ENCODE assay signal across 8 mouse cellular contexts in the genomic region with DNA sequence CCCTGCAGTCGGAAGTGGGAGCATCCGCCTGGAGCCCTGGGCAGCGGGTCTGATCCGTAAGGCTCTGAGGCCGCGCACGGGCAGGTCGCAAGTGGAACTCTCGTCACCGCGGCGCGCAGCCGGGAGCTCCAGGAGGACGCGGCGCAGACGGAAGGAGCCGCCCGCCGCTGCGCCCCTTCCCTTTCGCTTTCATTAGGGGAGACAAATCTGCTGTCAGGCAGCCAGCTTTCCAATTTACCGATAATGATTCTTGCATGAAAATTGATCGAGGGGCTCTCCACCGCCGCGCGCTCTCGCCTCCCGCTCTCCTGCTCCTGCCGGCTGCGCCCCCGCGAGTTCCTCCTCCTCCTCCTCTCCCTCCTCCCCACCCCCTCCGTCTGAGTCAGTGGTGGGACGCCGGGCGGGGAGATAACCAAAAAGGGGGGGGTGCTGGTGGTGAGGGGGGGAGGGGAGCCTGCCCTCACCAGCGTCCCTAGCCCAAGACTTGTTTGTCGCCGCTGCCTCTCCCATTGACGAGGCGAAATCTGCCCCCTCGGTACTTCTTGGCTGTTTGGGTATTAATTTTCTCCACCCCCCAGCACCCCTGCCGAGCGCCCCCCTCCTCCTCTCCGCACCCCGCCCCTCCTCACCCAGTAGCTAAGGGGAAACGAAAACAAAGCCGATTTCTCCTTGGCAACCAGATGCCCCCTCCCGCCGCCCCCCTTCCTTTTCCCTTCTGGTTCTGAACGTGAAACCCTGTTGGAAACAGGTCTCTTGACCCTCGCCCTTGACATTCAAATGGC.
A peak's percentile ranks its signal among the peaks of the same experiment; 100 is the strongest.
DNase-seq lines count a peak whose midpoint lies in the region; ATAC-seq lines count a peak whose summit lies in the region.

No protein-coding gene starts in this region.

- peak overlapping the region; percentile 92 for H3K27ac ChIP-seq in embryonic facial prominence, embryonic 13.5 days
- peak overlapping the region; percentile 94 for H3K27ac ChIP-seq in heart, embryonic 12.5 days (ENCODE audit: poor library complexity, severe bottlenecking)
- H3K27ac ChIP-seq in liver, embryonic 15.5 days (replicated peaks): peak overlapping the region; percentile 98

- peak overlapping the region; percentile 91 for H3K4me2 ChIP-seq in embryonic facial prominence, embryonic 13.5 days
- peak overlapping the region; percentile 92 for H3K4me2 ChIP-seq in heart, embryonic 12.5 days
- peak overlapping the region; percentile 96 for H3K4me2 ChIP-seq in liver, embryonic 15.5 days

- peaks cover 51% of the 10 kb centered on the region for H3K27me3 ChIP-seq in embryonic facial prominence, embryonic 13.5 days
- no peaks in the 10 kb centered on the region for H3K27me3 ChIP-seq in heart, embryonic 12.5 days (replicated peaks)
- no peaks in the 10 kb centered on the region for H3K27me3 ChIP-seq in liver, embryonic 15.5 days

- ATAC-seq in CD4-positive, CD25-positive, alpha-beta regulatory T cell, adult 4 months: peak; percentile 50
- no peak for ATAC-seq in embryonic facial prominence, embryonic 13.5 days (ENCODE audit: insufficient number of reproducible peaks, insufficient read depth, low FRiP score, low TSS enrichment, low read depth)
- peak; percentile 64 for ATAC-seq in heart, embryonic 12.5 days (ENCODE audit: insufficient number of reproducible peaks, low FRiP score)
- peak; percentile 37 for ATAC-seq in liver, embryonic 15.5 days (ENCODE audit: insufficient read depth)

- peak overlapping the region; percentile 80 for H3K9ac ChIP-seq in embryonic facial prominence, embryonic 13.5 days
- peak overlapping the region; percentile 95 for H3K9ac ChIP-seq in heart, embryonic 12.5 days
- H3K9ac ChIP-seq in liver, embryonic 15.5 days: peak overlapping the region; percentile 94

- peak; percentile 75 for DNase-seq in adrenal gland, postnatal 25 days
- DNase-seq in kidney, postnatal 14 days: peak; percentile 59
- peak; percentile 73 to 74 for DNase-seq in natural killer cell, adult 2 months (ENCODE audit: low spot score in 2 of 2)
- DNase-seq in telencephalon, adult 2 months (ENCODE audit: low read depth, low spot score): peak; percentile 56

- H3K4me3 ChIP-seq in embryonic facial prominence, embryonic 13.5 days: peak overlapping the region; percentile 69
- H3K4me3 ChIP-seq in heart, embryonic 12.5 days: peak overlapping the region; percentile 91
- H3K4me3 ChIP-seq in liver, embryonic 15.5 days (replicated peaks): peak overlapping the region; percentile 82

- H3K4me1 ChIP-seq in embryonic facial prominence, embryonic 13.5 days: peaks cover 87% of the 10 kb centered on the region
- peaks cover 65% of the 10 kb centered on the region for H3K4me1 ChIP-seq in heart, embryonic 12.5 days (replicated peaks)
- H3K4me1 ChIP-seq in liver, embryonic 15.5 days (replicated peaks): peaks cover 80% of the 10 kb centered on the region

- H3K9me3 ChIP-seq in embryonic facial prominence, embryonic 13.5 days: no peaks in the 10 kb centered on the region
- H3K9me3 ChIP-seq in heart, embryonic 12.5 days (replicated peaks): no peaks in the 10 kb centered on the region
- no peaks in the 10 kb centered on the region for H3K9me3 ChIP-seq in liver, embryonic 15.5 days (replicated peaks)

- no peaks in the 10 kb centered on the region for H3K36me3 ChIP-seq in embryonic facial prominence, embryonic 13.5 days
- H3K36me3 ChIP-seq in heart, embryonic 12.5 days: no peaks in the 10 kb centered on the region
- no peaks in the 10 kb centered on the region; the same call in 1 of the 2 replicates for H3K36me3 ChIP-seq in liver, embryonic 15.5 days (replicated peaks)

- WGBS in embryonic facial prominence, embryonic 13.5 days: under 1% methylated on average over 55 of the region's 55 CpGs
- under 1% methylated on average over 55 of the region's 55 CpGs for WGBS in heart, embryonic 12.5 days
- under 1% methylated on average over 52 of the region's 55 CpGs for WGBS in liver, embryonic 15.5 days (ENCODE audit: insufficient replicate concordance)
